Mouse (Mus musculus): ENCODE results near the gene Ptpru. TPM values are rescaled to one million over a fixed set of nuclear protein-coding genes. Genes with fewer than 3 reads are reported as not detected.

The Ptpru gene
- polyA plus RNA-seq, 1 experiment from 2014 or later: 13.3 TPM

DNA sequence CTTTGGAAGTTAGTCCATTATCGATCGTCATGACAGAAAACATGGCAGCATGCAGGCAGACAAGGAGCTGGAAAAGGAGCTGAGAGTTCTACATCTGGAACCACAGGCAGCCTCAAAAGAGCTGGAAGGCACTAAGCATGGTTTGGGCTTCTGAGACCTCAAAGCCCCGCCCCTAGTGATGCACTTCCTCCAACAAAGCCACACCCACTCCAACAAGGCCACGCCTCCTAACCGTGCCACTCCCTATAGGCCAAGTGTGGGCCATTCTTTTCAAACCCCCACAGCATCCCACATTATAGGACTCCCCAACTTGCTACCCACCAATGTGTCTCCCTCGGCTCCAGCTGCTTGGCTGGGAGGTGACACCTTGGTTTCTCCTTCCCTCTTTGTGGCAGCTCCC is 88.3 kb downstream of the Ptpru start:
- no peak overlapping the region for H3K4me3 ChIP-seq (ENCODE audit: low read depth, low read length)
- WGBS: 82% methylated on average over 6 of the region's 6 CpGs
- H3K27me3 ChIP-seq (ENCODE audit: control insufficient read depth, insufficient read depth, low read length): no peaks in the 10 kb centered on the region
- no peak overlapping the region for H3K9ac ChIP-seq (ENCODE audit: low read length)
- no peaks in the 10 kb centered on the region for H3K4me1 ChIP-seq (ENCODE audit: control insufficient read depth, insufficient read depth, low read length)
- DNase-seq (ENCODE audit: low spot score) (no peak), ATAC-seq (ENCODE audit: insufficient read depth, low FRiP score, low TSS enrichment) (no peak)
- no peaks in the 10 kb centered on the region for H3K9me3 ChIP-seq (ENCODE audit: control insufficient read depth, low read length)
- no peak overlapping the region for H3K27ac ChIP-seq (ENCODE audit: low read depth, low read length)
- no peak overlapping the region for H3K4me2 ChIP-seq (ENCODE audit: low read depth)
- no peaks in the 10 kb centered on the region for H3K36me3 ChIP-seq (ENCODE audit: control insufficient read depth, insufficient read depth, low read length)

DNA sequence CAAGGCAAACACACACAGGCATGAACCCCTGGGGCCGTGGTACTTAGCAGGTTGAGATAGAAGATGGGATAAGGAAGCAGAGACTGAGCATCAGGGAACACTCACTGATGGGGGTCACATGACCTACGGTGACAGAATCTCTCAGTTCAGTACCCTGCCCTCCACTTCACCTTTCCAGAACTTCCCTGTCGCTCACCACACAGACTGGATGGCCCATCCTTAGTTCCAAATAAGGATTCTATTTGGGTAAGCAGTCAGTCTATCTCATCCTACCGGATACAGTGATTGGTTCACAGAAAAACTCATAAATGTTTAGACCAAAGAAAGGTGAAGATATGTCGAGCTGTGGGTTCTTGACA is 93.4 kb downstream of the Ptpru start:
- Histone ChIP-seq H3K4me2 (ENCODE audit: low read depth) (no peak overlapping the region), H3K9me3 (ENCODE audit: control insufficient read depth, low read length) (no peaks in the 10 kb centered on the region), H3K27me3 (ENCODE audit: control insufficient read depth, insufficient read depth, low read length) (no peaks in the 10 kb centered on the region), H3K4me3 (ENCODE audit: low read depth, low read length) (no peak overlapping the region), H3K4me1 (ENCODE audit: control insufficient read depth, insufficient read depth, low read length) (no peaks in the 10 kb centered on the region), H3K36me3 (ENCODE audit: control insufficient read depth, insufficient read depth, low read length) (no peaks in the 10 kb centered on the region), H3K9ac (ENCODE audit: low read length) (no peak overlapping the region), H3K27ac (ENCODE audit: low read depth, low read length) (no peak overlapping the region)
- no peak for ATAC-seq (ENCODE audit: insufficient read depth, low FRiP score, low TSS enrichment)
- WGBS: 81% methylated on average over 5 of the region's 5 CpGs
- no peak for DNase-seq (ENCODE audit: low spot score)

- Histone ChIP-seq H3K27ac (ENCODE audit: low read depth, low read length) (no peak overlapping the region), H3K4me2 (ENCODE audit: low read depth) (no peak overlapping the region)
- 50% methylated on average over 5 of the region's 5 CpGs for WGBS
Measured at GRCm38 (mm10) chr4:131743831-131744684, 94.0 kb downstream of the Ptpru start.

GRCm38 (mm10) chr4:131743031-131743430 is 95.1 kb downstream of the Ptpru start:
- Histone ChIP-seq H3K4me3 (ENCODE audit: low read depth, low read length) (no peak overlapping the region), H3K27ac (ENCODE audit: low read depth, low read length) (no peak overlapping the region), H3K4me1 (ENCODE audit: control insufficient read depth, insufficient read depth, low read length) (no peaks in the 10 kb centered on the region), H3K9me3 (ENCODE audit: control insufficient read depth, low read length) (no peaks in the 10 kb centered on the region), H3K27me3 (ENCODE audit: control insufficient read depth, insufficient read depth, low read length) (no peaks in the 10 kb centered on the region), H3K4me2 (ENCODE audit: low read depth) (no peak overlapping the region), H3K36me3 (ENCODE audit: control insufficient read depth, insufficient read depth, low read length) (no peaks in the 10 kb centered on the region), H3K9ac (ENCODE audit: low read length) (no peak overlapping the region)
- DNase-seq (ENCODE audit: low spot score): no peak
- 76% methylated on average over 13 of the region's 13 CpGs for WGBS
- ATAC-seq (ENCODE audit: insufficient read depth, low FRiP score, low TSS enrichment): no peak

More at GRCm38 (mm10) chr4:131743831-131744684, 94.0 kb downstream of the Ptpru start:
- Histone ChIP-seq H3K36me3 (ENCODE audit: control insufficient read depth, insufficient read depth, low read length) (no peaks in the 10 kb centered on the region), H3K9me3 (ENCODE audit: control insufficient read depth, low read length) (no peaks in the 10 kb centered on the region), H3K4me1 (ENCODE audit: control insufficient read depth, insufficient read depth, low read length) (no peaks in the 10 kb centered on the region), H3K9ac (ENCODE audit: low read length) (no peak overlapping the region), H3K4me3 (ENCODE audit: low read depth, low read length) (no peak overlapping the region), H3K27me3 (ENCODE audit: control insufficient read depth, insufficient read depth, low read length) (no peaks in the 10 kb centered on the region)
- no peak for ATAC-seq (ENCODE audit: insufficient read depth, low FRiP score, low TSS enrichment)
- no peak for DNase-seq (ENCODE audit: low spot score)

DNA sequence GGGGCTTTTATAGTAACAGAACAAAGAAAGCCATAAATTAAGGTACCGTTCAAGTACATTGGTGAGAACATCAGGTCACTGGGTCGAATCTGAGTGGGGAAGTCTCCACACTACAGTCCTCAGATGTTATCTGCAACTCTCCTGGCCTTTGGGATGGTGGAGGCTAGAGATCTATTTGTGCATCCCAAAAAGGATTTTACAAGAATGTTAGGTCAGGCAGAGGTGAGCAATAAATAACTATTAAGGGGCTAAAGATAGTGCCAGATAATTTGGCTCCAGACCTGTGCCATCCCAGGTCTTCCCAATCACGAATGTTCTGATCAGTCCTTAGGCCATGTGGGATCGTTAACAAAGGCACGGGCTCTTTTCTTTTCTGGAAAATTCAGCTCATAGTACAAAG is 97.5 kb downstream of the Ptpru start:
- H3K4me2 ChIP-seq (ENCODE audit: low read depth): no peak overlapping the region
- no peaks in the 10 kb centered on the region for H3K27me3 ChIP-seq (ENCODE audit: control insufficient read depth, insufficient read depth, low read length)
- DNase-seq (ENCODE audit: low spot score) (no peak), ATAC-seq (ENCODE audit: insufficient read depth, low FRiP score, low TSS enrichment) (no peak)
- H3K4me1 ChIP-seq (ENCODE audit: control insufficient read depth, insufficient read depth, low read length): no peaks in the 10 kb centered on the region
- no peaks in the 10 kb centered on the region for H3K9me3 ChIP-seq (ENCODE audit: control insufficient read depth, low read length)
- H3K9ac ChIP-seq (ENCODE audit: low read length): no peak overlapping the region
- no peak overlapping the region for H3K4me3 ChIP-seq (ENCODE audit: low read depth, low read length)
- 78% methylated on average over 5 of the region's 5 CpGs for WGBS
- H3K27ac ChIP-seq (ENCODE audit: low read depth, low read length): no peak overlapping the region
- no peaks in the 10 kb centered on the region for H3K36me3 ChIP-seq (ENCODE audit: control insufficient read depth, insufficient read depth, low read length)

GRCm38 (mm10) chr4:131728628-131729027 is 109.5 kb downstream of the Ptpru start:
- H3K27ac ChIP-seq (ENCODE audit: low read depth, low read length): no peak overlapping the region
- no peaks in the 10 kb centered on the region for H3K27me3 ChIP-seq (ENCODE audit: control insufficient read depth, insufficient read depth, low read length)
- no peak overlapping the region for H3K4me2 ChIP-seq (ENCODE audit: low read depth)
- no peak overlapping the region for H3K9ac ChIP-seq (ENCODE audit: low read length)
- H3K4me3 ChIP-seq (ENCODE audit: low read depth, low read length): no peak overlapping the region
- no peaks in the 10 kb centered on the region for H3K9me3 ChIP-seq (ENCODE audit: control insufficient read depth, low read length)
- H3K36me3 ChIP-seq (ENCODE audit: control insufficient read depth, insufficient read depth, low read length): no peaks in the 10 kb centered on the region
- DNase-seq (ENCODE audit: low spot score) (no peak), ATAC-seq (ENCODE audit: insufficient read depth, low FRiP score, low TSS enrichment) (no peak)
- 59% methylated on average over 6 of the region's 7 CpGs for WGBS
- H3K4me1 ChIP-seq (ENCODE audit: control insufficient read depth, insufficient read depth, low read length): no peaks in the 10 kb centered on the region

DNA sequence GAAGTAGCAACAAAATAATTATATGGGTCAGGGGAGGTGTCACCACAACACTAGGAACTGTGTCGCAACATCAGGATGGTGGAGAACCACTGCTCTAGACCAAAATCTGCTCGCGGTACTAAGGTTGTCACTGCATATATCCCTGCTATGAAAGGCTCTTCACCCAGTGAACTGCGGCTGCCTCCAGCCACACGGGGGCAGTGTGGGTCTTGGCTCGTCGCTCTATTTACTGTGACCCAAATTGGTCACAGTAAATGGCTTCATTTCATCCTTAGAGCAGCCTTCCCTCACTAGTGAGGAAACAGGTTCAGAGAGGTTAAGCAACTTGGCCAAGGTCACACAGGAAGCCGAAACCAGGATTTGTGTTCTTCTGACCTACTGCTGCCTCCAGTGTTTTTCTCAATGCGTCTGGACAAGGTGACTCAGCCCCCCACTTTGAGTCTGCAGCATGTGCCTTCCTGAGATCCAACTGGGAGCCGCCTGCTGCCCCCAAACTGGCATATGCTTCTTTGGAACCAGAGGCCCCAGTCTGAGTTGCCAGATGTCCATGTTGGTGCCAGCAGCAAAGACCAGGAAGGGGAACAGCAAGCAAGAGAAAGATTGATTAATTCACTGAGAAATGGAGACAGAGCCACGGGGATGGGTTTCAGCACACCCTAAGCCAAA is 114.5 kb downstream of the Ptpru start:
- H3K27me3 ChIP-seq (ENCODE audit: control insufficient read depth, insufficient read depth, low read length): no peaks in the 10 kb centered on the region
- no peak overlapping the region for H3K4me2 ChIP-seq (ENCODE audit: low read depth)
- WGBS: 58% methylated on average over 11 of the region's 11 CpGs
- ATAC-seq (ENCODE audit: insufficient read depth, low FRiP score, low TSS enrichment) (no peak), DNase-seq (ENCODE audit: low spot score) (peak; percentile 70)
- no peak overlapping the region for H3K4me3 ChIP-seq (ENCODE audit: low read depth, low read length)
- no peaks in the 10 kb centered on the region for H3K36me3 ChIP-seq (ENCODE audit: control insufficient read depth, insufficient read depth, low read length)
- H3K27ac ChIP-seq (ENCODE audit: low read depth, low read length): no peak overlapping the region
- H3K9me3 ChIP-seq (ENCODE audit: control insufficient read depth, low read length): no peaks in the 10 kb centered on the region
- H3K4me1 ChIP-seq (ENCODE audit: control insufficient read depth, insufficient read depth, low read length): peaks cover 4% of the 10 kb centered on the region; the same call in 1 of the 2 replicates
- H3K9ac ChIP-seq (ENCODE audit: low read length): no peak overlapping the region

DNA sequence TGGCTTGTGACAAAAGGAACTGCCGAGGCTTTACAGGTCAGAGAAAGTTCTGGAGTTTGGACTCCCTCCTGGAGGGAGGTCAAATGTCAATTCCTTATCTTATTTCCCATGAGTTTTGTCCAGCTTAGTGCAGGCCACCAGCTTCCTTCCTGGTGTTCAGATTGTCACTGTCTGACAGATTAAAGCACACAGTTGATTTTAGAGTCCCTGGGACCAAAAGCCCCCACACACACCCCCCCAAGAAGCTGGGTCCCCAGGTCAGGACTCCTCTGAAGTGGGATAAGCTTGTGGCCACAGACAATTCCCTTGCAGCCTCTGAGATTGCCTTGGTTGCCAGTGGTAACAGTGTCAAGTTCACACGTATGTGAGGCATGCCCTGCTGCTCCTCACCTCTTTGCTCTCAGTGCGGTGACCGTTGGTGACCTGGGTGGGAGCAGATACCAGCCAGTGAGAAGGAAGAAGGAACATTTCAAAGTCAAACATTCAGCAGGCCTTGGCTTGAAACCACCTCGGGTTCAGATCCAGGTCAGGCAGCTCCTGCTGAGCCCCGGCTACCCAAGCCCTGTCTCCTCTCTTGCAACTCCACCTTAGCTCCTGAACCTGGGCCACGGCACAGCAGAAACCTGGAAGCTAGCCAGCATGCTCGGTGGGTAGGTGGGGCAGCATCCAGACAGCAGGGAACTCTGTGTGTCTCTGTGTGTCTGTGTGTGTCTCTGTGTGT is 115.8 kb downstream of the Ptpru start:
- H3K27ac ChIP-seq (ENCODE audit: low read depth, low read length): no peak overlapping the region
- no peaks in the 10 kb centered on the region for H3K27me3 ChIP-seq (ENCODE audit: control insufficient read depth, insufficient read depth, low read length)
- DNase-seq (ENCODE audit: low spot score) (peak; percentile 31), ATAC-seq (ENCODE audit: insufficient read depth, low FRiP score, low TSS enrichment) (no peak)
- H3K36me3 ChIP-seq (ENCODE audit: control insufficient read depth, insufficient read depth, low read length): no peaks in the 10 kb centered on the region
- no peak overlapping the region for H3K4me3 ChIP-seq (ENCODE audit: low read depth, low read length)
- H3K4me2 ChIP-seq (ENCODE audit: low read depth): no peak overlapping the region
- no peaks in the 10 kb centered on the region for H3K9me3 ChIP-seq (ENCODE audit: control insufficient read depth, low read length)
- peaks cover 4% of the 10 kb centered on the region; the same call in 1 of the 2 replicates for H3K4me1 ChIP-seq (ENCODE audit: control insufficient read depth, insufficient read depth, low read length)
- WGBS: 36% methylated on average over 8 of the region's 8 CpGs
- no peak overlapping the region for H3K9ac ChIP-seq (ENCODE audit: low read length)

Measured in neural tube, embryonic 11.5 days (tissue).